Mouse (Mus musculus) left cerebral cortex, postnatal 36 days (tissue): Measurements from ENCODE around the gene Gm45618. TPM values are rescaled to one million over a fixed set of nuclear protein-coding genes. Genes with fewer than 3 reads are reported as not detected.

Experiments used
- DNase-seq, 2 experiments: peaks; one replicate each; pipeline ENCODE4 v3.0.0; 2021 to 2022; ENCODE audit warnings: low spot score in 2 of 2, mixed read lengths in 1 of 2
- intact Hi-C: fragments of 180-260 bp; cut with DNase I; formaldehyde crosslinking; loops from one replicate; pipeline ENCODE4 v1.15.1; 2025
- total RNA-seq, 2 experiments: library from RNA; stranded (reverse); gene quantifications; 2 replicates each; pipeline ENCODE4 v1.2.3; 2021

The Gm45618 gene
- total RNA-seq, 2 experiments from 2014 or later: not detected

DNA sequence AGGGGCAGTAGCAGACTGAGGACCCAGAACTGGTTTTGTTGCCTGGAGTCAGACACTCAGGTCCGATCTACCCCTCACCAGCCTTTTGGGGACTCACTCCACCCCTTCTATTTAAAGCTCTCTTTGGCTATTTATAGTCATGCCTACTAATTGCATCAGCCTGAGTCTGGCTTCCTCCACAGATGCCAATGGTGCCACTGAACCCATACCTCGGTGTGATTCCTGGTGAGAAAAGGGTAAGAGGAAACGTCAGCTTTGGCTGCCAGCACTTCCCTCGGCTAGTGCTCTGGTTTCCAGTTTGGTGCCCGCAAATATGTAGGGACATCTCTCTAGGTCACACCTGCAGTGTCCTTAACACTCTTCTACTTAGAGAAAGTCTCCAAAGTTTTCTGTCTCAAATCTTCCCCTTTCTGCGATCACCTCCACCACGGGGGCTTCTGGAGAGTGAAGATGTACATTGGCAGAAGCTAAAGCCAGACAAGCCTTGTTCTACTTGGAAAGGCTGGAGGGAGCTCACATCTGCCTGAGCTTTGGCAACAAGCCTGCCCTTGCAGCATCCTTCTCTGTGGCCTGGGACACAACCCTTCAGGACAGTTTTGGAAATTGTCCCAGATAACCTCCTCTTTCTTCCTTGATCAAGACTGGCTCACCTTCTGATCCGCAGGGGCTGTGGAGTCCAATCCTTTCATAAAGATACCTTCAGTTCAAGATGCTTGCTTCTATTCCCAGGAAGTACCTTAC, 46.2 kb downstream of the Gm45618 start:
- intact Hi-C loops: no loop called here

DNA sequence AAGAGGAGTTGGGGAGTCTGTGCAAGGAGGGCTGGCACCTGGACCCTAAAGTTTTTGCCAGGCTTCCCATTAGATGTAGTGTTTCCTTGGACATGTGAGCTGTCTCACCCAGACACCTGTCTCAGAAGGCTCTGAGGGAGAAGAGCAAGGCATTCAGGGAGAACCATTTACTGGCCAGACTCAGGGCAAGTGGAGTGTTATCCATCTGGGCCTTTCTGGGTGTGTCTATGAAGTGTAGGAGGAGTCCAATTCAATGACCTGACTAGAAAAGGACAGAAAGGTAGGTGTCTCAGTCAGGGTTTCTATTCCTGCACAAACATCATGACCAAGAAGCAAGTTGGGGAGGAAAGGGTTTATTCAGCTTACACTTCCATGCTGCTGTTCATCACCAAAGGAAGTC, 48.8 kb downstream of the Gm45618 start:
- no peak for DNase-seq
- intact Hi-C loops: loop anchor here (1.0 kb wide), 1 partner anchor 26 kb away; no protein-coding TSS in a partner anchor

More for the DNA sequence above, 46.2 kb downstream of the Gm45618 start:
- no peak for DNase-seq

DNA sequence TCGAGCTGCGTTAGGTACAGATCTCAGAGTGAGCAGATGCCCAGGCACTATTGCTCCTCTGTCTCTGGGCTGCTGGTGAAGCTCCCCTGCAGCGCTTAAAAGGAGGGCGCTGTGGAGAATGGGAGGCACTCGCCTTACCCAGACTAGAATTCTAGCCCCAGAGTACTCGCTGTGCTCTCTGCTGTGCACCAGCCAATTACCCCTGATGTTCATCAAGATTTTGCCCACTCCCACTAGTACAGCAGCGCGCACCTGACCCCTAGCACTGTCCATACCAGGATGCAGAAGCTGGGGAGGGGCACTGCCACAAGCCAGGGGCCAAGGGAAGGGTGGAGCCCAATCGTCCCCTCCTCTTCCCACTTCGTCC, 49.3 kb downstream of the Gm45618 start:
- DNase-seq: no peak
- intact Hi-C loops: loop anchor here (1.0 kb wide), 1 partner anchor 26 kb away; no protein-coding TSS in a partner anchor

DNA sequence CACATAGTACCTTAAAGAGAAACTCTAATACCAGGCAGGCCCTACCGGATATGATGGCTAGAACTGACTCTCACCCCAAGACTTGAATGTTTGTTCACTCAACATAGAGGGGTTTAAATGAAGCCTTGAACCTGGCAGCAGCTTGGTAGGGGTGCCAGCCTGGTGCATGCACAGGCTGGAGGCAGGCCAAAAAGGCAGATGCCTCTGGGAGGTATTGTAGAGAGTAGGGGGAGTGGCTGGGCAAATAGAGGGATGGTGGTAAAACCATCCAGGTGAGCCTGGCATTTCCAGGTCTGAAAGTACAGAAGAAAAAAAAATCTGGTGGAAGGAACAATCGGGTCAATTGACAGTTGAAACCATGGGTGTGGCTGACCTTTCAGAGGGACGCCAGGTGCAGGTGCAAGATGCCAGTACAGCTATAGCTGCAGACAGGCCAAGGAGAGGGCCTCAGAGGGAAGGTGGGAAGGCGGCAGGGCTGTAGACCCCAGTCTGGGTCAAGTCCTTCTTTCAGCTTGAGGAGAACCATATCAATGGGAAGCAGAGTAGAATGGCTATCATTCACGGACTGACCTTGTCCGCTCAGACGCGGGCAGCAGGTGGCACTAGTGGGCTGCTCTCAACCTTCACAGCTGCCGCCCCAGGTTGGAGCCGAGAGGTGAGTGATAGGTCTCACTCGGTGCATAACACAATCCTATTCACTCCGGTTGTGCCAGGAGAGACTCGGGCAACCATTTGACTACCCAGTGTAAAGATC, 49.9 kb downstream of the Gm45618 start:
- intact Hi-C loops: loop anchor here (1.0 kb wide), 1 partner anchor 27 kb away; no protein-coding TSS in a partner anchor
- peak; percentile 62 to 68 for DNase-seq

Other genes starting within 250 kb of the Gm45618 start
- gene Tollip, start 202.2 kb downstream of the Gm45618 start, total RNA-seq: 100 to 1,000 TPM; 131 to 140 TPM
- 100 to 1,000 TPM; 229 to 232 TPM for gene Brsk2, start 171.0 kb downstream of the Gm45618 start, total RNA-seq
- 10 to 100 TPM; 34.6 to 37.5 TPM for gene Mob2, start 59.7 kb downstream of the Gm45618 start, total RNA-seq
- 100 to 1,000 TPM; 151 to 163 TPM for gene Dusp8, start 24.9 kb downstream of the Gm45618 start, total RNA-seq
- gene Gm39115, start 15.3 kb upstream of the Gm45618 start, total RNA-seq: not detected
- not detected for gene Gm45337, start 23.9 kb upstream of the Gm45618 start, total RNA-seq
- not detected for gene Gm29735, start 36.4 kb upstream of the Gm45618 start, total RNA-seq
- gene Gm4553, start 45.0 kb upstream of the Gm45618 start, total RNA-seq: not detected
- gene Krtap5-2, start 55.3 kb upstream of the Gm45618 start, total RNA-seq: not detected
- gene Gm10153, start 69.7 kb upstream of the Gm45618 start, total RNA-seq: not detected
- not detected for gene Krtap5-3, start 80.6 kb upstream of the Gm45618 start, total RNA-seq
- not detected for gene Gm7579, start 91.1 kb upstream of the Gm45618 start, total RNA-seq
- gene Krtap5-5, start 109.2 kb upstream of the Gm45618 start, total RNA-seq: not detected
- not detected for gene Gm40460, start 120.3 kb upstream of the Gm45618 start, total RNA-seq
- not detected for gene Gm2431, start 137.6 kb upstream of the Gm45618 start, total RNA-seq
- gene Gm4559, start 153.6 kb upstream of the Gm45618 start, total RNA-seq: not detected
- not detected for gene Krtap5-1, start 176.4 kb upstream of the Gm45618 start, total RNA-seq
- not detected for gene Krtap5-4, start 182.8 kb upstream of the Gm45618 start, total RNA-seq